Mouse (Mus musculus) heart, embryonic 15.5 days (tissue): ENCODE results near the gene Elane. TPM values are rescaled to one million over a fixed set of nuclear protein-coding genes. Genes with fewer than 3 reads are reported as not detected.
"Not testable (repeated sequence)": the region's sequence is repeated elsewhere in the genome, so short reads cannot be mapped to it uniquely, and the experiment has no call there.

Experiments used
- ATAC-seq: fragments of 200-750 bp; cut with Nextera tagmentation; replicated peaks from 2 replicates; pipeline ENCODE4 v1.8.0; 2017; ENCODE audit warnings: low read depth, moderate TSS enrichment; ENCODE audit not compliant: insufficient number of reproducible peaks, insufficient read depth, low FRiP score
- H3K27ac ChIP-seq: fragments of 300-500 bp; sonication (generic); 2 replicates; pipeline ENCODE4 v1.5.1; 2015; ENCODE audit warnings: mild to moderate bottlenecking, inconsistent platforms
- H3K27me3 ChIP-seq: fragments of 300-500 bp; sonication (generic); 2 replicates; pipeline ENCODE4 v1.6.1; 2015; ENCODE audit warnings: inconsistent platforms
- H3K36me3 ChIP-seq: fragments of 300-500 bp; sonication (generic); 2 replicates; pipeline ENCODE4 v1.6.1; 2015; ENCODE audit warnings: mild to moderate bottlenecking, inconsistent platforms
- H3K4me1 ChIP-seq: fragments of 300-500 bp; sonication (generic); replicated peaks from 2 replicates; pipeline ENCODE4 v1.6.1; 2015; ENCODE audit warnings: inconsistent platforms
- H3K4me2 ChIP-seq: fragments of 300-500 bp; sonication (generic); 2 replicates; pipeline ENCODE4 v1.6.1; 2015; ENCODE audit warnings: inconsistent platforms, mild to moderate bottlenecking, moderate library complexity
- H3K4me3 ChIP-seq: fragments of 300-500 bp; sonication (generic); 2 replicates; pipeline ENCODE4 v1.5.1; 2015; ENCODE audit warnings: mild to moderate bottlenecking, inconsistent platforms
- H3K9ac ChIP-seq: fragments of 300-500 bp; sonication (generic); 2 replicates; pipeline ENCODE4 v1.6.1; 2015; ENCODE audit warnings: mild to moderate bottlenecking, inconsistent platforms
- H3K9me3 ChIP-seq: fragments of 300-500 bp; sonication (generic); replicated peaks from 2 replicates; pipeline ENCODE4 v1.6.1; 2016; ENCODE audit warnings: inconsistent platforms
- WGBS: fragments of 180-500 bp; shearing (Covaris S2); methylation state at CpG from one replicate; pipeline ENCODE4 v1.1.7; 2015; ENCODE audit warnings: mixed read lengths; 5-methylcytosine and 5-hydroxymethylcytosine counted together
- polyA plus RNA-seq: library from polyadenylated mRNA; unstranded; fragments of >200 nt; fragmentation: Nextera tagmentation; extraction: Ambion mirVana; gene quantifications from 2 replicates; pipeline ENCODE4 v1.2.1, GENCODE M21; 2015

The Elane gene
- polyA plus RNA-seq, 1 experiment from 2014 or later = 0.25 TPM

DNA sequence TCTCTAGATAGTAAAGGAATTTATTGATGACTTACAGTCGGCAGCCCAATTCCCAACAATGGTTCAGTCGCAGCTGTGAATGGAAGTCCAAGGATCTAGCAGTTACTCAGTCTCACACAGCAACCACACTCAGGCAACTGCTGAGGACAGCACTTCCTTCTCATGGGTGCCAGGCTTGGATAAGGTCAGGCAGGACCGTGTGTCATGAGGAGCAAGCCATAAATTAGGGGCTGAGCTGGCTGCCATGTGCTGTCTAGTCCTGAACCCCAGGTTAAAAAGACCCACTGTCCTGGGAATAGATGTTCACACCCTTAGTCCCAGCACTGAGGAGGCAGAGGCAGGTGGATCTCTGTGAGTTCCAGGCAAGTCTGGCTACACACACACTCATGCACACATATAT, 1.1 kb upstream of the Elane start:
- H3K27me3 ChIP-seq = peaks cover 14% of the 10 kb centered on the region
- not testable (repeated sequence) for ATAC-seq, H3K27ac ChIP-seq, H3K9ac ChIP-seq, H3K4me3 ChIP-seq, H3K4me2 ChIP-seq, H3K9me3 ChIP-seq, H3K36me3 ChIP-seq
- H3K4me1 ChIP-seq = peaks cover 30% of the 10 kb centered on the region
- WGBS = 64% methylated on average over 3 of the region's 3 CpGs

DNA sequence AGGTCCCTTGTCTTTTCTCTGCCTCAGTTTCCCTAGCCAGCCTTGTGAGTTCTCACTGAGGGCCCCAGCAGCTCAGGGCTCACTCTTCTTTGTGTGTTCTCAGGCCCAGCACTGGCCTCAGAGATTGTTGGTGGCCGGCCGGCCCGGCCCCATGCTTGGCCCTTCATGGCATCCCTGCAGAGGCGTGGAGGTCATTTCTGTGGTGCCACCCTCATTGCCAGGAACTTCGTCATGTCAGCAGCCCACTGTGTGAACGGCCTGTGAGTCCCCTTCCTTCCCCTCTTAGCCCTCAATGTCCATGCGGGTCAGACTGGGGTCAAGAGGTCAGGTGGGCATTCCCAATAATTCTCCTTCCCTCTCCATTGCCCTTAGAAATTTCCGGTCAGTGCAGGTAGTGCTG, 564 bp downstream of the Elane start:
- no peak for ATAC-seq

DNA sequence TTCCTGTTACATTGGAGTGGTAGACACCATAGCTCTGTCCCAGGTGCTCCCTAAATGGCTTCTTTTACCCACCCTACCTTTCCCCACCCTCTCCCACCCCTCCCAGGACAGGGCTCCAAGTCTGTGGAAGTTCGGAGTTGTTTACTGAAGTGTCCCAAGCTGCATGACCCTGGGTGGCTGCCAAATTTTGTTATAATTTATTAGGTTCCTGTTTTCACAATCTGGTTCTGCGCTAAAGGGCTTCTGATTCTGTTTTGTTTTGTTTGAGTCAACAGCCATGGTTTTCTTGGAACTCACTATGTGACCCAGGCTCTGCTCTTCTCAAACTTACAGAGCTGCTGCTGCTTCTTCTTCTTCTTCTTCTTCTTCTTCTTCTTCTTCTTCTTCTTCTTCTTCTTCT, 3.3 kb downstream of the Elane start:
- H3K9ac ChIP-seq = no peak overlapping the region
- no peak for ATAC-seq
- H3K27ac ChIP-seq = no peak overlapping the region
- no peak overlapping the region for H3K4me2 ChIP-seq
- H3K27me3 ChIP-seq = peaks cover 6% of the 10 kb centered on the region; the same call in 1 of the 2 replicates
- H3K36me3 ChIP-seq = no peaks in the 10 kb centered on the region
- 74% methylated on average over 2 of the region's 2 CpGs for WGBS
- H3K4me1 ChIP-seq = peaks cover 4% of the 10 kb centered on the region
- no peaks in the 10 kb centered on the region for H3K9me3 ChIP-seq
- no peak overlapping the region for H3K4me3 ChIP-seq

More for the DNA sequence above, 564 bp downstream of the Elane start:
- Histone ChIP-seq H3K9ac (no peak overlapping the region), H3K4me1 (peaks cover 27% of the 10 kb centered on the region), H3K27me3 (peaks cover 9% of the 10 kb centered on the region; the same call in 1 of the 2 replicates), H3K9me3 (no peaks in the 10 kb centered on the region), H3K27ac (no peak overlapping the region), H3K4me3 (no peak overlapping the region), H3K4me2 (no peak overlapping the region), H3K36me3 (no peaks in the 10 kb centered on the region)
- 78% methylated on average over 8 of the region's 8 CpGs for WGBS

DNA sequence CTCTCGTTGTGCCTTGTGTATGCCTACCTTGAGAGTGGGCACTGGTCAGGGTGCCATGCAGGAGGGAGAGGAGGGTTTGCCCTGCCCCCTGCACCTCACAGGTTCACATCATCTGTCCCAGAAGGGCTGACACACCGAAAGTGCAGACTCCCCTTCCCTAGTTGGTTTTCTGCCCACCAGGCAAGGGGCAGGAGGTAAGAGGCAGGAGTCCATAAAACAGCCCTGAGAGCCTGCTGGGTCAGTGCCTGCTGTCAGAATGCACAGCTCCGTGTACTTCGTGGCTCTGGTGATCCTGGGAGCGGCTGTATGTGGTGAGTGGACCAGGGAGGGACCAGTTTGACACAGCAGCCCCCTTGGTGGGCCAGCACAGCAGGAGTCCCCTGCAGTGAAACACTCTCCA, 4.6 kb downstream of the Elane start, which contains the start of gene Cfd:
Cfd (plus strand) TSS at position 184 of the 400 bp plus-strand sequence.
- Histone ChIP-seq H3K9me3 (no peaks in the 10 kb centered on the region), H3K36me3 (peaks cover 8% of the 10 kb centered on the region; the same call in 1 of the 2 replicates), H3K27me3 (peaks cover 6% of the 10 kb centered on the region; the same call in 1 of the 2 replicates), H3K4me2 (no peak within 1 kb of the TSS), H3K9ac (no peak within 1 kb of the TSS), H3K4me3 (no peak within 1 kb of the TSS), H3K4me1 (0 out of 2 replicates have a peak, but pooled peaks cover 2% of the 10 kb centered on the region), H3K27ac (no peak within 1 kb of the TSS)
- WGBS = 33% methylated on average over 5 of the region's 5 CpGs
- no peak for ATAC-seq

DNA sequence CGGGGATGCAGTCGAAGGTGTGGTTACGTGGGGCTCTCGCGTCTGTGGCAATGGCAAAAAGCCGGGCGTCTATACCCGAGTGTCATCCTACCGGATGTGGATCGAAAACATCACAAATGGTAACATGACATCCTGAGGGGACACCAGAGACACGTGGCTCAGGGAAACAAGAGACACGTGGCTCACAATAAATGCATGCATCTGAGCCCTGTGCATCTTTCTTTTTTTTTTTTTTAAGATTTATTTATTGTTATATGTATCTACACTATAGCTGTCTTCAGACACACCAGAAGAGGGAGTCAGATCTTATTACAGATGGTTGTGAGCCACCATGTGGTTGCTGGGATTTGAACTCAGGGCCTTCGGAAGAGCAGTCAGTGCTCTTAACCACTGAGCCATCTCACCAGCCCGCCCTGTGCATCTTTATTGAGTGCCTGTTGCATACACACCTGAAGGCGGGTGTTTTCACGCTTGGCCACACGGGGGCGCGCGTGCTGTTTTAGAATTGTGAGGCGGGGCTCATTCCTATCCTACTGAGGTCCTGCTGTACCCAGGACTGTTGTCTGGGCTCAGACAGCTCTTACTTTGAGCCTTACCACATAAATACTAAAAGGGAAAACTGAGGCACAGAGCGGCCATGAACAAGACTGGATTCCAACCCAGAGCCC, 6.5 kb downstream of the Elane start:
- not testable (repeated sequence) for H3K27ac ChIP-seq, H3K9ac ChIP-seq, H3K4me2 ChIP-seq, H3K27me3 ChIP-seq, H3K9me3 ChIP-seq, H3K4me1 ChIP-seq, H3K4me3 ChIP-seq
- ATAC-seq = peak; percentile 59; the same call in 1 of the 2 replicates
- 42% methylated on average over 22 of the region's 22 CpGs for WGBS
- H3K36me3 ChIP-seq = peaks cover 24% of the 10 kb centered on the region

DNA sequence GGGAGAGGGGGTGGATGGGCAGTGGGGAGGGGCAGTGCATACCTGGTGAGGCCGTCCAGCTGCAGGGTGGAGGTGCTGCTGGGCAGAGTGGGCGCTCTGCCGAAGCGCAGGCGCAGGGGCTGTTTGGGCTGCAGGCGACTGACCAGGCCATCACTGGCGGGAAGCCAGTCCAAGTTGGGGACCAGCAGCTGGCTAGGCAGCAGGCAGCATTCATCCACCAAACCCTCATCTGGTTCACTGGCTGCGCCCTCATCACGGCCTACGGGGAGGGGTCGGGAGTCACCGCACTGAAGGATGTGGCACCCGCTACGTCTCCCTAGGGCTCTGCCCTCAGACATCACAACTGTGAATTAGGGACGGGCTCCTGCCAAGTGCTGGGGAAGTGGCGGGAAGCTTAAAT, 10.3 kb downstream of the Elane start:
- Histone ChIP-seq H3K27me3 (peaks cover 1% of the 10 kb centered on the region; the same call in 1 of the 2 replicates), H3K4me1 (0 out of 2 replicates have a peak, but pooled peaks cover 2% of the 10 kb centered on the region), H3K9ac (no peak overlapping the region), H3K27ac (no peak overlapping the region), H3K4me3 (no peak overlapping the region), H3K4me2 (no peak overlapping the region), H3K9me3 (no peaks in the 10 kb centered on the region), H3K36me3 (peaks cover 44% of the 10 kb centered on the region)
- 90% methylated on average over 16 of the region's 16 CpGs for WGBS
- ATAC-seq = no peak

DNA sequence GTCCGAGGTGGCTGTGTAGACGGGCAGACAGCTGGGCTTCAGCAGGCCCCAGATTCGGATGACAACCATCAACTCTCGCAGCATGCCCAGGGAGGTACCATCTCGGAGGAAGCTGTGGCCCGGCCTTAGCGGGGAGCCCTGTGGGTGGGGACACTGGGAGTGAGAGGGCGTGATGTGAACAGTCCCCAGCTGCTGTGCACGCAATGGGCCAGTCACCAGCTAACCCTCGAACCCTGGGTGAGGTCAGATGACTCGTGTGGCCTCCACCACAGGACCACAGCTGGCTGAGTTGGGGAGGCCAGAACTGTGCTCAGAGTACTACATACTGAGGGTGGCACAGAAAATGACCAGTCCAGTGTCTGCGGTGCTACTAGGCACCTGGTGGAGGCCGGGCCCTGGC, 10.8 kb downstream of the Elane start:
- no peak for ATAC-seq

DNA sequence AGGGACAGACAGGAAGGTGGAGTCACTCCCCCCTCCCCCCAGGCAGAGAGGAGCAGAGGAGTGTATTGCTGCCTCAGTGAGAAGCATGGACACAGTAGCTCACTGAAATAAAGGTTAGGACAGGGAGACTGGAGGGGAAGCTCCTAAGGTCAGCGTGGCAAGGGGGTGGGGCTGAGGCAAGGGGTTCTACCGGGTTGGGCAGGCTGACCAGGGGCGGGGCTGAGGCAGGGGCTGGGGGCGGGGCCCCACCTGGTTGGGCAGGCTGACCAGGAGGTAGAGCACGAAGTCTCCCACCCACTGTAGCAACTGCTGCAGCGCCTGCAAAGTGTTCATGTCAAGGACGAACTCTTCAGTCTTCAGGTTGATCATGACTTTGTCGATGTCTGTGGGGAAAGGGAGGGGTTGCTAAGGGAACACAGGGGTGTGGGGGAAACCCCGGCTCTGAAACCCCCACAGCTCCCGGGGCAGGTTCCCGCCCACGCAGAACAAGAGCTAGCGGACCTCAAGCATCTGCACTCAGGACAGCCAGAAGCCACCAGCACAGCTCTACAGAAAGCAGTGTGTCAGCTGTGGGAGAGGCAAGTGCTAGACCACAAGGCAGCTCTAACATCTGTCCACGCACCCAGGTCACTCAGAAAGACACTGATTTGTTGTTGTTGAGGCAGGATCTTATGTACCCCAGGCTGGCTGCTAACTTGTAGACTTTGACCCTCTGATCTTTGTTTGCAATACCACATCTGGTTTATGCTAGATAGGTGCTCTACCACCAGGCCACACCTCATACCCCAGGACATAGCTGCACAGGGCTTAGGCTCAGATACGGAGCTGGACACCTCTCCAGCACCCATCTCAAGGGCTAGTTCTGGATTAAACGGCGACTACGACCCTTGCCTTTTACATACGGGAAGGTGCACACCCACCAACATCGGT, 11.5 kb downstream of the Elane start:
- H3K4me3 ChIP-seq = no peak overlapping the region
- H3K27ac ChIP-seq = no peak overlapping the region
- no peak overlapping the region for H3K4me2 ChIP-seq
- no peaks in the 10 kb centered on the region for H3K27me3 ChIP-seq
- no peak for ATAC-seq
- H3K9me3 ChIP-seq = no peaks in the 10 kb centered on the region
- H3K9ac ChIP-seq = no peak overlapping the region
- 0 out of 2 replicates have a peak, but pooled peaks cover 2% of the 10 kb centered on the region for H3K4me1 ChIP-seq
- H3K36me3 ChIP-seq = peaks cover 50% of the 10 kb centered on the region
- 54% methylated on average over 20 of the region's 20 CpGs for WGBS

More for the DNA sequence above, 10.8 kb downstream of the Elane start:
- Histone ChIP-seq H3K9me3 (no peaks in the 10 kb centered on the region), H3K9ac (no peak overlapping the region), H3K4me3 (no peak overlapping the region), H3K4me2 (no peak overlapping the region), H3K4me1 (0 out of 2 replicates have a peak, but pooled peaks cover 2% of the 10 kb centered on the region), H3K27me3 (no peaks in the 10 kb centered on the region), H3K36me3 (peaks cover 44% of the 10 kb centered on the region), H3K27ac (no peak overlapping the region)
- WGBS = 87% methylated on average over 13 of the region's 13 CpGs

DNA sequence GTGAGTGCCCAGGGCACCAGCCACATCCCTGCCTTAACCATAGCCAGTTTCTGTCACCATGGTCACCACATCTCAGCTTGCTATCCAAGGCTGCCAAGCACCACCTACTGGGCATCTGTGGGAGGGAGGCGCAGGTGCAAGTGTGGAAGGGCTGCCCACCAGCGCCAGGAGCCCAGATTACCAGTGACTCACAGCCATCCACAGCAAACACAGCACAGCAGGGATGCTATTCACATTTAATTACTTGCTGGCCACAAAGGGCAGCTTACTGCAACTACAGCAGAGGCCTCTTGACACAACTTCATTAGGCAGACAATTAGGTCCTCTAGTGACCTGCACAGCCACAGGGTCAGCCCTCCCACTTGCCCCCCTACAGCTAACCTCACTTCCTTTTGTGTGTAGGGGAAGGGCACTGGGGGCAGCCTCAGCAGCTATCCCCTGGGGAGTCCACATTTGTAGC, 14.9 kb downstream of the Elane start:
- Histone ChIP-seq H3K27ac (no peak overlapping the region), H3K4me2 (no peak overlapping the region), H3K36me3 (peaks cover 70% of the 10 kb centered on the region), H3K9ac (no peak overlapping the region), H3K4me1 (no peaks in the 10 kb centered on the region), H3K9me3 (no peaks in the 10 kb centered on the region), H3K27me3 (no peaks in the 10 kb centered on the region), H3K4me3 (no peak overlapping the region)
- 52% methylated on average over 2 of the region's 2 CpGs for WGBS
- no peak for ATAC-seq

DNA sequence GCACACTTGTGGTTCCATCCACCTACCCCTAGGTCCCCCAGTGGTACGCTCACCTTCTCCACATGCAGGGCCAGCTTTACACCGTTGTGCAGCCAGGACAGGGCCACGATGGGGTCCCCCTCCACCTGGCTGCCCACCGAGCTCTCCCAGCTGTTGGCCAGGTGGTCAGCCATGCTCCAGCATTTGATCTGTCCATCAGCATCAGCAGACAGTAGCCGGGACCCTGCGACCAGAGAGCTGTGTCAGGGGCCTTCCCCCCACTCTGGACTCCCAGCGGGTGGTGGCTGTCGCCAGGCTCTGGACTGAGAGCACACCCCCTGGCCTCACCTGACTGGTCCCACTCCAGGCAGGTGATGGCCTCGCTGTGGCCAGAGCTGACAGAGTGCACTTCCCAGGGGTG, 20.7 kb downstream of the Elane start:
- no peaks in the 10 kb centered on the region for H3K9me3 ChIP-seq
- H3K27ac ChIP-seq = no peak overlapping the region
- H3K27me3 ChIP-seq = no peaks in the 10 kb centered on the region
- no peak overlapping the region for H3K4me3 ChIP-seq
- 94% methylated on average over 9 of the region's 9 CpGs for WGBS
- no peak for ATAC-seq
- no peak overlapping the region for H3K4me2 ChIP-seq
- peaks cover 53% of the 10 kb centered on the region for H3K36me3 ChIP-seq
- H3K4me1 ChIP-seq = peaks cover 10% of the 10 kb centered on the region
- H3K9ac ChIP-seq = no peak overlapping the region

DNA sequence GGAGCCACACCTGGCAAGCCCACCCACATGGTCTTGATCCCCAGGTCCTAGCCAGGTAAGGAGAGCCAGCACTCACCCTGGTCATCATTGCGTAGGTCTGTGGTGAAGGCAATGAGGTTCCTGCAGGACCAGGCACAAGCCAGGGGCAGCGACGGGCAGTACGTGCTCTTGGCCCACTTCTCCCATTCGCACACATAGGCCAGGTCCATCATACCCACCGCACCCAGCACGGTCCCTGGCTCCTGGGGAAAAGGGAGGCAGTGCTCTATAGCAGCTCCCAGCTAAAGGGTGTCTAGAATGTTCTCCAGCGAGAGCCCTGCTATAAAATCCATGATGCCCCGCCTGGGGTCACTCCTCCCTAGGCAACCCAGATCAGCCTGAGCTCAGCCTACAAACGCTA, 21.4 kb downstream of the Elane start:
- Histone ChIP-seq H3K9me3 (no peaks in the 10 kb centered on the region), H3K27me3 (no peaks in the 10 kb centered on the region), H3K4me2 (no peak overlapping the region), H3K4me3 (no peak overlapping the region), H3K9ac (no peak overlapping the region), H3K36me3 (peaks cover 49% of the 10 kb centered on the region), H3K4me1 (peaks cover 10% of the 10 kb centered on the region), H3K27ac (no peak overlapping the region)
- no peak for ATAC-seq
- 94% methylated on average over 10 of the region's 10 CpGs for WGBS
